Mouse (Mus musculus) ovary, postnatal 10 days (tissue): ENCODE data around the gene Tpm3.
"Not testable (repeated sequence)": the region's sequence is repeated elsewhere in the genome, so short reads cannot be mapped to it uniquely, and the experiment has no call there.

Source experiments
- DNase-seq: peaks from one replicate; pipeline ENCODE4 v3.0.0; 2022; ENCODE audit warnings: low spot score

Tpm3 gene

DNA sequence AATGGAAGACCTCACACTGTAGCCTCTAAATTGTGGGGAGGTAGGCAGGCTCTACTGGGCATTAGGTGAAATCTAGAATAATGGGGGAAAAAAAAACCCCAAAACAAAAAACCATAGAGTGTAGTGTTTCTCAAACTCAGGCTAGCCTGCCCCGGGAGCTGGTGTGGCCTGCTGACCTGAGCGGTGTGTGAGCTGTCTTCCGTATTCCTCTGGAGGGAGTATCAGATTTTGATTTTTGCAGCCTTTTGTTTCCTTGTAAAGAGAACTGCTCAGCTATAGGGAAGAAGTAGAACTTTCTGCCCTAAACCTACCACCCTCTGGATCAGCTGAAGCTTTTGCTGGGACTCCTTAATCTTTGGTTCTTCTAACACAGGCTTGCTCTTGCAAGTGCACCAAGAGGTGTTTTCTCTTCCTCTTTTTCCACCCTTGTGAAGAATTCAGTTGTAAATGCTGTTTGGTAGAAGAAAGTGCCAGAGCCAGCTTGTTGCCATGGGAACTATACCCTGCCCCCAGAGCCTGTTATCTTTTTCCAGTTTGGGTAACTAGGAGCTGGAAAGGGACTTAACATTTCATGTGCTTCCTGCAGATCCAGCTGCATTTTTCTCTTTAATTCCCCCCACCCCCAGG lies 11.4 kb downstream of the Tpm3 start:
- DNase-seq, result no peak

DNA sequence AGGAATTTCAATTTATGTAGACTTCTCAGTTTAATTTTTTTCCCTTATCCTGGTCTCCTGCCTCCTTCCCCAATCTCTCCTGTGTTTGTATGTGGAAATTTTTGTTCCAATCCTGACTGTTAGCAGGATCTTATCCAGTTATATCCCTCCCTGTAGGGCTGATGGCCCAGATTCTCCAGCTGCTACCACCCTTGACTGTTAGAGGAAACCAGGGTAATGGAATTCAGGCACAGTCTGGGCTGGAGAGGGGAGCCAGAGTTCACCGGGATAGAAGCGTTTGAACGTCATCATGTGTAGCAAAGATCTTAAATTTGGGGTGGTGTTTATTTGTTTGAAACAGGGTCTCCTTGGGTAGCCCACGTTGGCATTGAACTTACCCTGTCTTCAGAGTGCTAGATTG lies 12.3 kb downstream of the Tpm3 start:
- no peak for DNase-seq

DNA sequence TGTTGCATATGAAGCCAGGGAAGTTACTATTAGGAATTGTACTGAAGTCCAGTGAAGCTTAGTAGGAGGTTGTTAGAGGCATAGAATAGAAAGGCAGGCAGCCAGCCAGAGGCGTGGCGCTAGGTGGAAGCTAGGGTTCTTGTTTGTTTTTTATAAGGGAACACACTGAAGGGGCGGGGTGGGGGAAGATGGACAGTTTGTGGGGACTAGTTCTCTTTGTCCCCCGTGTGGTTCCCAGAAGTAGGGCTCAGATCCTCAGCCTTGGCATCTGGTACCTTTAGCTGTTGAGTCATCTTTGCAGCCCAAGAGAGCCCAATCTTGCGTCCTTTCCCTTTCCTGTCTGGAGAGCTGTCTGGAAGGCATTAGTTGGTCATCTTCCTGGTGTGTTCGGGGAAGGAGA lies 12.8 kb downstream of the Tpm3 start:
- DNase-seq, result no peak

DNA sequence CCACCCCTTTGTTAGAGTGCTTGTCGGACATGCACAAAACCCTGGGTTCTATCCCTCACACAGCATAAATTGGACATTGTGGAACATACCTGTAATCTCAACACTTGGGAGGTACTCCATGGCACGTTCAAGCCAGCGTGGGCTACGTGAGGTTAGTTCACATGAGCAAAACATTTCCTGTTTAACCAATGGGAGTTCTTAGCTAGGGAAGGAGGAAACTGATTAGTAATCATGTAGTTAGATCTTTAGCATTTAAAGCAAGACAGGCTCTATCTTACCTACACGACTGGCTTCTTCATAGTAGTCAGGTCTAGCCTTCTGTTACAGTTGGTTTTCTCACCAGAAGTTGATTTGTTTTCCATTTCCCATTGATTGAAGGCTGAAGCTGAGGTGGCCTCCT lies 13.6 kb downstream of the Tpm3 start:
- DNase-seq, result no peak

DNA sequence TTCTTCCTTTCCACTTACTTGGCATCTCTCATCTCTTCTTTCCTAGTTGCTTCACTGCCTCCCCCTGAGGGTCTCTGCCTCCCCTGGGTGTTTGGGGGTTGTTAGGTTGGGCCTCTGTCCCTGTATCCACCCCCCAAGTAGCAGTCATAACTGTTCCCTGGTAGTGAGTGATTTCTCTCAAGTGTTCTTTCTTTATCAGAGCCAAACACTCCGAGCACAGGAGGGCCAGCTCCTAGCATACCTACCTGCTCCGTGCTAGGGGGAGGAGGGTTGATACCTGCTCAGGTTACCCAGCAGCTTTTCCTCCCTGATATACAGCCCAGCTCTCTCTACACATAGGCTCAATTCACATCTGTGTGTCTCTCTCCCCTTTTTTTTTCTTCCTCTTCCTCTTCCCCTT lies 16.2 kb downstream of the Tpm3 start:
- no peak for DNase-seq

DNA sequence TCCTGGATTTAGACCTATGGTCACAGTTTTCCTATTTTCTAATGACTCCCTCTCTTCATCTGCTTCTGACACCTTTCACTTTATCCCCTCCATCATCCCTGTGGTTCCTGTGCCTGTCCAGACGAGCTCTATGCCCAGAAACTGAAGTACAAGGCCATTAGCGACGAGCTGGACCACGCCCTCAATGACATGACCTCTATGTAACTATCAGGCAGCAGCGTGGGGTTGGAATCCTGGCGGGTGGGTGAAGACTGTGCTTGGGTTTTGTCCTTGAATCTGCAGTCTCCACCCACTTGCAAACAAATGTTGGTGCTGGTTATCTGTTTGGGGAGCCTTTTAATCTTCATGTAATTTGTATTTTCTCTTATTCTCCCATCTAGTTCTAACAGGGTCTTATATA lies 18.4 kb downstream of the Tpm3 start:
- no peak for DNase-seq

DNA sequence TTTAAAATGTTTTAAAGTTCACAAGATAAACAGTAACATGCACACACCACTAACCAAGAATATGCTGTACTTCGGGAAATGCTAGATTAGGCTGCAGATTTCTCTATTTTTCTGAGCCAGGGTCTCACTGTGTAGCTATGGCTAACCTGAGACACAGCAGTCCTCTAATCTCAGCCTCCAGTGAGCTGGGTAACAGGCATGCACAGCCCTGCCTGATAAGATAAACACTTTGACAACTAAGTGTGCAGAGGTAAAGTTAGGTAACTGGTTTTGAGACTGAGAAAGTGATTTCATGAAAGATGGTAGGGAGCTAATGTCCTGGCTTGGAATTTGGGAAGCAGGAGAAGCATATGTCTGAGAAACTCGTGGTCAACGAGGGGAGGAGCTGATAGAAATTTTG lies 22.0 kb downstream of the Tpm3 start:
- DNase-seq, result no peak

DNA sequence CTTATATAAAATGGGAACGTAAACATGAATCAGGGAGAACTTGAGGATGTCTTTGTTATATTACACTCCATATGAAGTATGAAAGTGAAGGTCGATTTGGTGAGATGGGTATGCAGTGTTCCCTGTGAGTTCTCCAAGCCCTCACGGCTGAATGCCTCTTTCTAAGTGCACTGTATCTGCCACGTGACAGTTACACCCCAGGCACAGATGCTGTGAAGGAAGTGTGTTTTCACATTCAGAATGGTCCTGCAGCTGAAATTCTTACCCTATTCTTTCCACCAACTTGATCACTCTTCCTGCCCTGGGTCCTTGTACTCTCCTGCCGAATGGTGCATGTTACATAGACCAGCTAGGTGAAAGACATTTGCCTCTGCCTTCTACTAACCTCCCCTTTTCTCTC lies 25.5 kb downstream of the Tpm3 start:
- no peak for DNase-seq

DNA sequence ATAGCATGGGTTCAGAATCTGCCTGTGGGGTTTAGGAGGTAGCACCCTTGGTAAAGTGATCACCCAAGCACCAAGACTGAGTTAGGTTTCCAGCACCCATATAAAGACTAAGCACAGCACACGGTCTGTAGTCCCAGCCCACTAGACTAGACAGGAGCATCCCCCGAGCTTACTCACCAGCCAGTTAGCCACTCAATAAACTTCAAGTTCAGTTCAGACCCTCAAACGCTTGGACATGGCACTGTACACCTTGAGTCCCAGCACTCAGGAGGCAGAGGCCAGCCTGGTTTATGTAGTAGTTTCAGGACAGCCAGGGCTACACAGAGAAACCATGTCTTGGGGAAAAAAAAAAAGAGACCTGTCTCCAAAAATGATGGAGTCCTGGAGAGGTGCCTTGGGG lies 28.6 kb downstream of the Tpm3 start:
- no peak for DNase-seq

DNA sequence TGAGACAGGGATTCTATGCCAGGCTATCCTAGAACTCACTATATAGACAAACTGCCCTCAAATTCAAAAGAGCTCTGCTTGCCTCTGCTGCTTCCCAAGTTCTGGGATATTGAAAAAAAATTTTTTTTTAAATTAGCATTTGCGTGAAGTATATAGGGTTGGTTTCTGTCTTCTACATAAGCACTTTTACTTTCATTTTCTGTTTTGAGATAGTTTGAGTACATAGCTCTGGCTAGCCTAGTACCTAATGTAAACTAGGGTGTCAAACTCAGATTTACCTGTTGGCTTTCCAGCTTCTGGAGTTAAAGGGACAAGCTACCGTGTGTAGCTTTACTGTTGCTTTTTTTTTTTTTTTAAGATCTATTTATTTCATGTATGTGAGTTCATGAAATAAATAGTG lies 29.2 kb downstream of the Tpm3 start:
- DNase-seq, result no peak

DNA sequence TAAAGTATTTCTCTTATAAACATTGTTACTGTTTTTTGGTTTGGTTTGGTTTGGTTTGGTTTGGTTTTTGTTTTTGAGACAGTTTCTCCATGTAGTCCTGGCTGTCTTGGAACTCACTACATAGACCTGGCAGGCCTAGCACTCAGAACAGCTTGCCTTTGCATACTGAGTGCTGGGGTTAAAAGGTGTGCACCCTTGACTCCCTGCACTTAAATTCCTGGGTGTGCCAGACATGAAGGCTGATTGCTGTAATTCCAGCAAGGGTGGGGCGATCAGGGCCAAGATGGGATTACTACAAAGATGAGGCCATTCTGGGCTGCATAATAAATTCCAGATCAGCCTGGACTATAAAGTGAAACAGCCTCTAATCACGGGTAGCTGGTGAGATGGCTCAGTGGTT lies 29.8 kb downstream of the Tpm3 start:
- DNase-seq, result no peak

DNA sequence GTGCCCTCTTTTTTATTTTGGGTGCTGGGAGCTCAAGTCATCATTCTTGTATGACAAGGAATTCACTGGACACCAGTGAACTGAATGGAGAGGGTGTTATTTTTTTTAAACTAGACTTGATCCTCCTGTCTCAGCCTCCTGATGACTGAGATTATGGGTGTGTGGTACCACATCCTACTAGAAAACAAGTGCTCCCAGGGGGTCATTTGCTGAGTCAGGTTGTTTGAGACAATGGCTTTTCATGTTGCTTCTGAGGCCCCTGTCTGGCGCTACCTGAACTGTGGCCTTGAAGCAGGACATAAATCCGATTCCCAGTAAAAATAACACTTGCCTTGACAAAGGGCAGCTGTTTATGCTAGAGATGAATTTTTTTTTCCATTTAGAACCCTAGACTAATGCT lies 30.7 kb downstream of the Tpm3 start:
- DNase-seq, result no peak

DNA sequence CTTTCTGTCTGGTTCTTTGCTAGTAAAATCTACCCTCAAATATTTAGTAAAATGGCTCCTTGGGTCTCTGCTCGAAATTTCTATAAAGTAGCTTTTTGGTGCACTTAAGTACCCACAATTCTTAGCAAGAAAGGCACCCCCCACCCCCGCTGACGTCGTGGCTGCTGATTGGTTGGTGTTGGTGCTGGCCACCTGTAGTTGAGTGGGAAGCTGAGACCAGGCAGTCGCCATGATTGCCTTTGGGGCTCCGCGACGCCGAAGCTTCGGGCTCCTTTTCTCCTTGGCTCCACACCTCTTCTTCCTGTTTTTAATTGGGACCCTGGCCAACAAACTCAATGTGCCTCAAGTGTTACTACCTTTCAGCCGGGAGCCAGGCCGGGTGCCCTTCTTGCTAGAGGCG lies 31.5 kb downstream of the Tpm3 start, which contains the start of gene Nup210l:
Gene Nup210l (plus strand): TSS at position 195 of the 400 bp plus-strand sequence.
- no peak for DNase-seq

DNA sequence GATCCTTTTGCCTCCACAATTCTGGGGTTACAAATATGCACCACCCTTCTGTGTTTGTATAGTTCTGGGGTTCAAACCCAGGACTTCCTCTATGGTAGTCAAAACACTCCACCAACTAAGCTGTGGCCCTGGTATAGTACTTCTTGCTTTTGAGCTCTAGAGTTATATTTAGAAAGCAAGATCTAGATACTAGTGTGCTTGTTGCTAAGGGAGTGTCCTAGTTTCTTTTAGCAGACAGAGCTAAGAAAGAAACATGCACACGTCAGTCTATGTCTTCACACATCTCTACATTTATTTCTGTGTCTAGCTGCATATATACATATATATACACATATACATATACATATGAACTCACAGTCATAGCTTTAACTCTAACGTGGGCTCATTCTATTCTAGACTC lies 39.3 kb downstream of the Tpm3 start:
- no peak for DNase-seq

DNA sequence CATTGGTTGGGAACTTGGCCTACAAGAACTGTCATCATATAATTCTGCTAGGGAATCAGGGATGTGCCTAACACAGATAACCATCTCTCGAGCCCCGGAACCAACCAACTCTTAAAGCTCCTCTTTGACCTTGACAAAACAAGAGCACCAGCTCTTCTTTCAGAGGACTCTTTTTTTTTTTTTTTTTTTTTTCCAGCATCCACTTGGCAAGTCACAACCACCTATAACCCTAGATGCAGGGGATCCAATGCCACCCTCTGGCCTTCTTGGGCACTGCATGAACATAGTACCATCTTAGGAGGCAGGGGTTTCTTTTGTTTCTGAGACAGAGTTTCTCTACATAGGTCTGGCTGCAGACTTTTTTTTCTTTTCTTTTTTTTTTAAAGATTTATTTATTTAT lies 41.9 kb downstream of the Tpm3 start:
- no peak for DNase-seq

DNA sequence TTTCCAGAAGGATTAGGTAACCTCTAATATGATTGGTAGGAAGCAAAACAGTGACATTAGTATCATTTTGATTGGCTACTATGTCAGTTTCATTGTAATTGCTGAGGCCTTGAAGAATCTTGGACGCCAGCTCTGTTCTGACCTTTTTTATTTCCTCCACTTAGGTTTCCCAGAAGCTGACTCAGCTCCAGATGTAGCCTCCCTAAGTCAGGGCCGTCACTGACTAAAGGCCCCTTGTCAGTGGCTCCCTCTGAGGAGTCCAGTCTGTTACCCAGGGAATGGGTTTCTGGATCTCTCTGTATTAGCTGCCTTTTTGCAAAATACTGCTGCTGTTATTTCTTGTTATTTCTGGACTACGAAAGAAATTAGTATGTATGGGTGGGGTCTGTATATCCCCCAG lies 43.1 kb downstream of the Tpm3 start:
- no peak for DNase-seq

DNA sequence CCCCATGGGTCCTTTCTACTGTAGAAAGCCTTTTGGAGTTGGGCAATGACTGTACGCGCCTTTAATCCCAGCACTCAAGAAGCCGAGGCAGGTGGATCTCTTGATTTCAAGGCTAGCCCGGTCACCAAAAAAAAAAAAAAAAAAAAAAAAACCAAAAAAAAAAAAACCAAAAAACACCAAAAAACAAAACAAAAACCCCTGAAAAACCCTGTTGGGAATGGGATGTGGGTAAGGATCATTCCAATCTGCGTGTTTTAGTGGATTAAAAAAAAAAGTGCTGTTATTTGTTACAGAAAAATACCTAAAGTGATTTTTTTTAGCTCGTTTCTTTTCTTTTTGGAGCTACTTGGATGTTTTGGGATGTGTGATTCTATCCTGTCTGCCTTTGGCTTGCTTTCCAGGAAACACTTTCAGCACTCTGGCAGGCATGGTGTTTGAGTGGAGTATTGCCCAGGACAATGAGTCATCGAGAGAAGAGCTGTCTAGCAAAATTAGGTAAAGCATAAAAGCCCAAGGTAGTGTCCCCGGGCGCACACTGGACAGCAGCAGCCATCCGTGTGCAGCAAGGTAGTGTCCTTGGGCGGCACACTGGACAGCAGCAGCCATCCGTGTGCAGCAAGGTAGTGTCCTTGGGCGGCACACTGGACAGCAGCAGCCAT lies 45.8 kb downstream of the Tpm3 start:
- no peak for DNase-seq

DNA sequence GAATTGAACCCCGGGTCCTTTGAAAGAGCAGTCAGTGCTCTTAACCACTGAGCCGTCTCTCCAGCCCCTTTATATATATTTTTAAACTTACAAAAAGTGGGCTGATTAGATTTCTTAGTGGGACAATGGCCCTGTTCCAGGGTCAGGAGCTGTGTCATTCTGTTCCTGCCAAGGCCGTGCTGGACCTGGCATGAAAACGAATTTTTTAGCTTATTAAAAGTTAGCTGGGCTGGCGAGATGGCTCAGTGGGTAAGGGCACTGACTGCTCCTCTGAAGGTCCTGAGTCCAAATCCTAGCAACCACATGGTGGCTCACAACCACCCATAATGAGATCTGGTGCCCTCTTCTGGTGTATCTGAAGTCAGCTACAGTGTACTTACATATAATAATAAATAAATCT lies 49.6 kb downstream of the Tpm3 start:
- DNase-seq, result not testable (repeated sequence)

DNA sequence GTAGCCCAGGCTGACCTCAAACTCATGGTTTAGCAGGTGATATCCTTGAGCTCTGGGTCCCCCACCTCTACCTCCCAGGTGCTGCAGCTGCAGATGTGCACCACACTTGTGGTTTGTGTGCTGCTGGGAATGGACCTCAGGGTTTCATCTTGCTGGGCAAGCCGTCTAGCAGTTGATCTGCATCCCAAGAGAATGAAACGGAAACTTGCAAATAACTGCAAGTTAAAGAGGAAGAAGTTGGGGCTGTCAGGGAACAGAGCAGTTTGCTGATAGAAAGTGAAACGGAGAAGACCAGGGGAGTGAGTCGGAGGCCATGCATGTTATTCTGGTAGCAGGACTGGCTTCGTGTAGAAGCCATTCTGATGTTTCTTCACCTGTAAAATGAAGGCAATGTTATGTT lies 53.3 kb downstream of the Tpm3 start:
- no peak for DNase-seq

DNA sequence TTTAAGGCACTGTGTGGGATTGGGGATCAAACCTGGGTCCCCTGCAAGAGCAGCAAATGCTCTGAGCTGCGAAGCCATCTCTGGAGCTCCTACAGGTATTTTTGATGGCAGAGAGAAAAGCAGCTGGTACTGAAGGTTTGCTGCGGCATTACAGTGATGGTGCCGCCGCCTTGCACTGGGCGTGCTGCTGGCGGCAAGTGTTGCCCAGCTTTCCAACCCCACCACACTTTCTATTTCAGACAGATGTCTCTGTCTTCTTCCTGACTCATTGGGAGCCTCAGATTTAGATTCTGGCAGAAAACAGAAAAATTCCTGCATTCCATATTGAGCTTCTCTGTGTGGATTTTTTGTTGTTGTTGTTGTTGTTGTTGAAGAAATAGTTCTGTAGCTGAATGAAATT lies 55.4 kb downstream of the Tpm3 start:
- DNase-seq, result no peak

DNA sequence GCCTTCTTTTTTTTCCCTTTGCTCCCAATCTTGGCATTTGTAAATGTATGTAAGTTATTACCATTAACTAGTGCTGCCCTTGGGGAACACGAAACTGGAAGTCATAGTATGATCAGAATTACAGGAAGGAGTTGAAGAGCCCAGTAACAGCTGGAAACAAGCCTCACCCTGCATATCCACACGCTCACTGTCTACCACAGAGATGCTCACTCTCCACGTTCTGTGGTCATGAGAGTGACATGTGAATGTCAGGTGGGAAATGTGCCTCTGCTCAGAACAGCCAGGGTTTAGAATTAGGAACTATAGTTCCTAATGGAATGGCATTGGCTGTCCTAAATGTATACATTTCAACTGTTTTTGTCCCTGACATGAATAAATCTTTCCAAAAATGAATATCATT lies 60.3 kb downstream of the Tpm3 start:
- no peak for DNase-seq

DNA sequence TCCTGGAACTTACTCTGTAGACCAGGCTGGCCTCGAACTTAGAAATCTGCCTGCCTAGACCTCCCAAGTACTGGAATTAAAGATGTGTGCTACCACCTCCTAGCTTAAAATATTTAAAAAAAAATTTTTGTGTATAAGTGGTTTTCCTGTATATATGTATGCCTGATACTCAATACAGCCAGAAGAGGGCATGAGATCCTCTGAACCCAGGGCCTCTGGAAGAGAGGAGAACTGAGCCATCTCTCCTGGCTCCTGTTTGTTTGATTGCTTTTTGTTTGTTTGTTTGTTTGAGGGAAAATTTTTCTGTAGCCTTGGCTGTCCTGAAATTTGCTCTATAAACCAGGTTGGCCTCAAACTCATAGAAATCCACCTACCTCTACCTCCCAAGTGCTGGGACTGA lies 60.9 kb downstream of the Tpm3 start:
- DNase-seq, result no peak

DNA sequence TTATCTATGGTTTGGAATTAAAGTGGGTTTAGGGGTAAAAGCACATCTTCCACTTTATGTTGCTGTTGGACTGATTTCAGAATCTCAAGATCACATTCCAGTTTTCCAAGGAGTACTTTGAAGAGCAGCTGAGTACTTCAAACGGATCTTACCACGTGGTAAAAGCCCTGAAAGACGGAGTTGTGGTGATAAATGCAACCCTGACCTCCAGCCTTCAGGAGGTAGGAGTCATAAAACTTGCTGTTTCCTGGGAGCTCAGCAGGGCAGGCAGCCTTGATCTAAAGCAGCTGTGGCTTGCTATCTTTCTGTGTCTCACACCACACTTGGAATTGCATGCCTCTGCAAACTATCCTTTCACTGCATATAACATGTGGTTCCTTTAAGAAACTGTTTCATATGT lies 62.0 kb downstream of the Tpm3 start:
- no peak for DNase-seq

DNA sequence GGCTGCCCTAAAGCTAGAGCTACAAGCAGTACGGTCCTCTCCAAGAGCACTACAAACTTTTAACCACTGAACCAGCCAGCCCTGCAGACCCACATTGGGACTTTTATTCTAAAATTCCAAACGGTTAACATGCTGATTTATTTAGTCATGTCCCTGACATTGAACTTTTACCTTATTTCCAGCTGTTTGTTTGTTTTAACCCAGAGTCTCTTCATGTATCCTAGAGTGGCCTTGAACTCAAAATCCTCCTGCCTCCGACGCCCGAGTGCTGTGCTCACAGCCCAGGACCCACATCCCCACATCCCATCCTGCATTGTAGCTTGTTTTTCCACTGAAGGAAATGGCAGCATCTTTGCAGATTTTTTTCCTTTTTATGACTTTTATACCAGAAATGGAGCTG lies 62.5 kb downstream of the Tpm3 start:
- no peak for DNase-seq
